In the genomic region with DNA sequence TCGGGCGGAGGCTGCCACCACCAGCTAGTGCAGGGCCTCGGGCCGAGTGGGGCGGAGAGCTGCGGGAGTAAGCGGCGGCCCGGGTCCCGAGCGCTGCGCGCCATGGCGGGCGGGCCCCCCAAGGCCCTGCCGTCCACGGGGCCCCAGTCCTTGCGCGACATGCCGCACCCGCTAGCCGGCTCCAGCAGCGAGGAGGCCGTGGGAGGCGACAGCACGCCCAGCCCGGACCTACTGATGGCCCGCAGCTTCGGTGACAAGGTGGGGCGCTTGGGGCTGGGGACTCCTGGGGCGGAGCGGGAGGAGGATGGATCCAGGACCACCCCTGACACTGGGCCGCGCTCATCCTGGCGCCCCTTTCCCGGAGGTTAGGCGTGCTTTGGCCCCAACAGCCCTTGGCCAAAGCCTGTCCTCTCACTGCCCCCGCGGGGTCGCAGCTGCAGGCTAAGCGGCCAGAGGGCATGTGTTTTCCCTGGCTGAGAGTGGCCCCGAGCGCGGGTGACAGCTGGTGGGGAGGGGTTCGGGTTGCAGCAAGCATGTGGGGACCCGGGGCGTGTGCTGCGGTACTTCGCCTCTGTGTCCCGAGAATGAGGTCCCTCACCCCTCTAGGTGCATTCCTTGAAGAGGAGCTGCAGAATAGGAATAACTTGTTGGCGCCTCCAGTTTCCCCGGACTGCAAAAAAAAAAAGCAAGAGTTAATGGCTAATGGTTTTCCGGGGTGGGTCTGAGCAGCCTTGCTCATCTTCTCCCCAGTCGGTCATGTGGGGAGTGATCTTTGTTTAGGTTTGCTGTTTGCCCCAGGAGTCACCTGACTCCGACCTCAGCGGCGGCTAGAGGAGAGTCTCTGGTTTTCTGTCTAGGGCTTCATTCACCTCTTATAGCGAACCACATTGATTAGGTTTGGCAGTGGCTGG, we compare ENCODE assay signal across 8 mouse cellular contexts. TPM values are rescaled to one million over a fixed set of nuclear protein-coding genes. Genes with fewer than 3 reads are reported as not detected.
DNase-seq lines count a peak whose midpoint lies in the region; ATAC-seq and TF ChIP-seq lines count a peak whose summit lies in the region.

No protein-coding gene starts in this region.

- H3K27ac ChIP-seq in bone marrow, adult 2 months (ENCODE audit: control insufficient read depth, insufficient read depth, low read depth, low read length, poor library complexity) = peak overlapping the region; percentile 85
- 0 out of 2 replicates have a peak overlapping the region, but pooled peaks have one; percentile 14 for H3K27ac ChIP-seq in limb, embryonic 11.5 days (replicated peaks; ENCODE audit: low read depth, low read length)
- H3K27ac ChIP-seq in stomach, embryonic 15.5 days = peak overlapping the region; percentile 85

- H3K27me3 ChIP-seq in G1E (ENCODE audit: insufficient read depth, low read length) = no peaks in the 10 kb centered on the region
- H3K27me3 ChIP-seq in limb, embryonic 11.5 days (ENCODE audit: control insufficient read depth, insufficient read depth, low read length) = no peaks in the 10 kb centered on the region
- no peaks in the 10 kb centered on the region for H3K27me3 ChIP-seq in stomach, embryonic 15.5 days (replicated peaks)

- TF ChIP-seq CTCF in G1E (IDR thresholded peaks at IDR 0.05; ENCODE audit: low read depth, low read length) = no peak
- no peak for TF ChIP-seq CTCF in bone marrow, adult 2 months (IDR thresholded peaks at IDR 0.05; ENCODE audit: control insufficient read depth, insufficient read depth, low read length)

- H3K9ac ChIP-seq in limb, embryonic 11.5 days (ENCODE audit: low read length) = peak overlapping the region; percentile 74
- H3K9ac ChIP-seq in stomach, embryonic 15.5 days = peak overlapping the region; percentile 87

- under 1% methylated on average over 58 of the region's 58 CpGs for WGBS in bone marrow, adult 2 months
- WGBS in limb, embryonic 11.5 days = 0% methylated on average over 49 of the region's 58 CpGs
- WGBS in stomach, embryonic 15.5 days = under 1% methylated on average over 58 of the region's 58 CpGs

- peaks cover 64% of the 10 kb centered on the region for H3K4me1 ChIP-seq in G1E (ENCODE audit: insufficient read depth, low read depth, low read length)
- H3K4me1 ChIP-seq in bone marrow, adult 2 months (ENCODE audit: control insufficient read depth, insufficient read depth, low read length) = peaks cover 3% of the 10 kb centered on the region
- H3K4me1 ChIP-seq in limb, embryonic 11.5 days (ENCODE audit: control insufficient read depth, insufficient read depth, low read length) = no peaks in the 10 kb centered on the region
- 0 out of 2 replicates have a peak, but pooled peaks cover 4% of the 10 kb centered on the region for H3K4me1 ChIP-seq in stomach, embryonic 15.5 days

- H3K4me3 ChIP-seq in G1E (ENCODE audit: low read depth, low read length) = peak overlapping the region; percentile 92
- H3K4me3 ChIP-seq in bone marrow, adult 2 months (replicated peaks; ENCODE audit: control insufficient read depth, low read depth, low read length) = peak overlapping the region; percentile 97
- peak overlapping the region; percentile 86 for H3K4me3 ChIP-seq in limb, embryonic 11.5 days (ENCODE audit: low read depth, low read length)
- H3K4me3 ChIP-seq in stomach, embryonic 15.5 days (replicated peaks) = peak overlapping the region; percentile 59

- H3K36me3 ChIP-seq in G1E (replicated peaks) = peaks cover 25% of the 10 kb centered on the region
- H3K36me3 ChIP-seq in limb, embryonic 11.5 days (ENCODE audit: control insufficient read depth, insufficient read depth, low read length) = no peaks in the 10 kb centered on the region
- H3K36me3 ChIP-seq in stomach, embryonic 15.5 days = no peaks in the 10 kb centered on the region

- H3K4me2 ChIP-seq in limb, embryonic 11.5 days (ENCODE audit: low read depth, severe bottlenecking) = peak overlapping the region; percentile 99
- peak overlapping the region; percentile 96 for H3K4me2 ChIP-seq in stomach, embryonic 15.5 days

- TF ChIP-seq POLR2A in bone marrow, adult 2 months (IDR thresholded peaks at IDR 0.05; ENCODE audit: borderline replicate concordance, control insufficient read depth, low read depth, low read length) = 0 out of 2 replicates have a peak, but pooled peaks have one; percentile 5

- DNase-seq in G1E (ENCODE audit: low spot score) = peak; percentile 68
- DNase-seq in limb, embryonic 11.5 days (ENCODE audit: low spot score) = peak; percentile 53
- peak; percentile 55 for DNase-seq in mesoderm, embryonic 11.5 days (ENCODE audit: low read depth, low spot score)
- no peak for DNase-seq in right cerebral cortex, postnatal 14 days

- no peaks in the 10 kb centered on the region for H3K9me3 ChIP-seq in G1E (replicated peaks)
- H3K9me3 ChIP-seq in limb, embryonic 11.5 days (ENCODE audit: control insufficient read depth, low read length) = no peaks in the 10 kb centered on the region
- no peaks in the 10 kb centered on the region for H3K9me3 ChIP-seq in stomach, embryonic 15.5 days

- ATAC-seq in G1E (ENCODE audit: extremely low read depth, insufficient number of reproducible peaks, low FRiP score, poor library complexity, severe bottlenecking) = peak; percentile 23
- 0 out of 2 replicates have a peak, but pooled peaks have one; percentile 6 for ATAC-seq in erythroblast, adult 5-6 weeks (replicated peaks; ENCODE audit: low FRiP score, poor library complexity, severe bottlenecking)
- peak; percentile 12 to 14; a peak in 2 of 4 replicates for ATAC-seq in hematopoietic stem cell, adult 5-6 weeks (replicated peaks in 1 of 2; ENCODE audit: insufficient read depth in 1 of 2, low FRiP score in 2 of 2, low TSS enrichment in 1 of 2, low read depth in 1 of 2, poor library complexity in 2 of 2, severe bottlenecking in 2 of 2)
- ATAC-seq in limb, embryonic 11.5 days (ENCODE audit: insufficient number of reproducible peaks, low FRiP score, low TSS enrichment, low read depth) = peak; percentile 63
- peak; percentile 60 for ATAC-seq in stomach, embryonic 15.5 days (ENCODE audit: insufficient read depth, low FRiP score, low read depth)

RNA-seq across cellular contexts. Expression of gene Snx30, which starts 0.6 kb away (rescaled TPM):
- total RNA-seq in G1E (2014; fragmentation: Nextera tagmentation) (8.2 and 9.8 TPM in 2 replicates), G1E (2017) (33.2 and 36.4 TPM in 2 replicates)
- 4.7 and 5.4 TPM in 2 replicates for polyA plus RNA-seq in G1E (2012)
- polyA plus RNA-seq in bone marrow, adult 2 months (2011; ENCODE audit: insufficient read depth, insufficient read length, low replicate concordance, missing spikeins) = 19.7 and 24.2 TPM in 2 replicates
- 2.5 and 3.7 TPM in 2 replicates for total RNA-seq in erythroblast, adult 5-6 weeks (2015; ENCODE audit: low replicate concordance)
- 2.1 and 2.5 TPM in 2 replicates for total RNA-seq in erythroblast, adult 5-6 weeks (2017; ENCODE audit: low replicate concordance)
- total RNA-seq in hematopoietic stem cell, adult 5-6 weeks (2017) = 42.3 and 45.7 TPM in 2 replicates
- 6.4 and 6.5 TPM in 2 replicates for polyA plus RNA-seq in limb, embryonic 11.5 days (2014; fragmentation: Nextera tagmentation; extraction: Ambion mirVana)
- polyA plus RNA-seq in stomach, embryonic 15.5 days (2015; fragmentation: Nextera tagmentation; extraction: Ambion mirVana) = 7.3 and 8.6 TPM in 2 replicates

RNA-seq across cellular contexts. Expression of gene Inip, which starts 4.8 kb away (rescaled TPM):
- total RNA-seq in G1E (2014; fragmentation: Nextera tagmentation) = 67.9 and 84.5 TPM in 2 replicates
- total RNA-seq in G1E (2017) = 92.4 and 95.8 TPM in 2 replicates
- 28.7 and 41.7 TPM in 2 replicates for polyA plus RNA-seq in G1E (2012)
- polyA plus RNA-seq in bone marrow, adult 2 months (2011; ENCODE audit: insufficient read depth, insufficient read length, low replicate concordance, missing spikeins) = 10.7 and 27.6 TPM in 2 replicates
- total RNA-seq in erythroblast, adult 5-6 weeks (2015; ENCODE audit: low replicate concordance) = 4.2 and 11.1 TPM in 2 replicates
- 7.0 and 14.1 TPM in 2 replicates for total RNA-seq in erythroblast, adult 5-6 weeks (2017; ENCODE audit: low replicate concordance)
- 48.5 and 65.8 TPM in 2 replicates for total RNA-seq in hematopoietic stem cell, adult 5-6 weeks (2017)
- 84.6 and 91.9 TPM in 2 replicates for polyA plus RNA-seq in limb, embryonic 11.5 days (2014; fragmentation: Nextera tagmentation; extraction: Ambion mirVana)
- 44.0 and 46.9 TPM in 2 replicates for polyA plus RNA-seq in stomach, embryonic 15.5 days (2015; fragmentation: Nextera tagmentation; extraction: Ambion mirVana)

Comparison
In these comparisons a context has a peak if more than half of its experiments do, and no peak if none do; other contexts are left out.
1. ATAC-seq: peak in every context shown above with its lines; median percentile 63 in limb, embryonic 11.5 days; 60 in stomach, embryonic 15.5 days; 23 in G1E; 13 in hematopoietic stem cell, adult 5-6 weeks; 6 in erythroblast, adult 5-6 weeks.
2. H3K27ac ChIP-seq: peak in every context shown above with its lines; median percentile 85 in bone marrow, adult 2 months; 85 in stomach, embryonic 15.5 days; 14 in limb, embryonic 11.5 days.